Comparison of ENCODE assay signal across 7 mouse cellular contexts in genomic region chr9:74974758-74975157, GRCm38 (mm10). TPM values are rescaled to one million over a fixed set of nuclear protein-coding genes. Genes with fewer than 3 reads are reported as not detected.
DNase-seq lines count a peak whose midpoint lies in the region; ATAC-seq lines count a peak whose summit lies in the region.

No protein-coding gene starts in this region.

- ATAC-seq in embryonic facial prominence, embryonic 13.5 days (ENCODE audit: insufficient number of reproducible peaks, insufficient read depth, low FRiP score, low TSS enrichment, low read depth): no peak
- no peak for ATAC-seq in liver, embryonic 13.5 days (ENCODE audit: low read depth)
- no peak for ATAC-seq in neural tube, embryonic 15.5 days (ENCODE audit: low FRiP score)
- no peak for ATAC-seq in activated CD4-positive, CD25-positive, alpha-beta regulatory T cell, adult 4 months

- H3K27me3 ChIP-seq in embryonic facial prominence, embryonic 13.5 days: no peaks in the 10 kb centered on the region
- no peaks in the 10 kb centered on the region for H3K27me3 ChIP-seq in liver, embryonic 13.5 days
- no peaks in the 10 kb centered on the region for H3K27me3 ChIP-seq in neural tube, embryonic 15.5 days (replicated peaks)

- H3K36me3 ChIP-seq in embryonic facial prominence, embryonic 13.5 days: no peaks in the 10 kb centered on the region
- no peaks in the 10 kb centered on the region for H3K36me3 ChIP-seq in liver, embryonic 13.5 days
- no peaks in the 10 kb centered on the region for H3K36me3 ChIP-seq in neural tube, embryonic 15.5 days

- H3K4me3 ChIP-seq in embryonic facial prominence, embryonic 13.5 days: no peak overlapping the region
- no peak overlapping the region for H3K4me3 ChIP-seq in liver, embryonic 13.5 days (replicated peaks)
- H3K4me3 ChIP-seq in neural tube, embryonic 15.5 days (replicated peaks): 0 out of 2 replicates have a peak overlapping the region, but pooled peaks have one; percentile 3

- WGBS in embryonic facial prominence, embryonic 13.5 days: 6% methylated on average over 11 of the region's 11 CpGs
- 26% methylated on average over 11 of the region's 11 CpGs for WGBS in liver, embryonic 13.5 days (ENCODE audit: insufficient replicate concordance)
- WGBS in neural tube, embryonic 15.5 days: 3% methylated on average over 11 of the region's 11 CpGs

- H3K4me2 ChIP-seq in embryonic facial prominence, embryonic 13.5 days: peak overlapping the region; percentile 63
- H3K4me2 ChIP-seq in liver, embryonic 13.5 days: peak overlapping the region; percentile 4; the same call in 1 of the 2 replicates
- H3K4me2 ChIP-seq in neural tube, embryonic 15.5 days: peak overlapping the region; percentile 62

- intact Hi-C loops in heart, postnatal 14 days (cut with DNase I): loop anchor here (10.0 kb wide), 1 partner anchor 430 kb away; no protein-coding TSS in a partner anchor

- H3K27ac ChIP-seq in embryonic facial prominence, embryonic 13.5 days: peak overlapping the region; percentile 48; the same call in 1 of the 2 replicates
- H3K27ac ChIP-seq in liver, embryonic 13.5 days: no peak overlapping the region
- H3K27ac ChIP-seq in neural tube, embryonic 15.5 days (replicated peaks): peak overlapping the region; percentile 95

- H3K9me3 ChIP-seq in embryonic facial prominence, embryonic 13.5 days: no peaks in the 10 kb centered on the region
- no peaks in the 10 kb centered on the region for H3K9me3 ChIP-seq in liver, embryonic 13.5 days (replicated peaks)
- H3K9me3 ChIP-seq in neural tube, embryonic 15.5 days (replicated peaks): no peaks in the 10 kb centered on the region

- DNase-seq in urinary bladder, postnatal 14 days (ENCODE audit: low spot score): peak; percentile 22
- DNase-seq in urinary bladder, postnatal 4 days (ENCODE audit: low spot score in 2 of 2): no peak
- DNase-seq in heart, postnatal 14 days: peak; percentile 43 to 53
- no peak for DNase-seq in liver, embryonic 13.5 days

- peaks cover 22% of the 10 kb centered on the region for H3K4me1 ChIP-seq in embryonic facial prominence, embryonic 13.5 days
- peaks cover 21% of the 10 kb centered on the region for H3K4me1 ChIP-seq in liver, embryonic 13.5 days (replicated peaks)
- H3K4me1 ChIP-seq in neural tube, embryonic 15.5 days: peaks cover 46% of the 10 kb centered on the region

- H3K9ac ChIP-seq in embryonic facial prominence, embryonic 13.5 days: peak overlapping the region; percentile 52; the same call in 1 of the 2 replicates
- H3K9ac ChIP-seq in liver, embryonic 13.5 days: no peak overlapping the region
- H3K9ac ChIP-seq in neural tube, embryonic 15.5 days (replicated peaks): peak overlapping the region; percentile 28; the same call in 1 of the 2 replicates

RNA-seq across cellular contexts. Expression of gene Fam214a, which starts 22.1 kb away (rescaled TPM):
- polyA plus RNA-seq in embryonic facial prominence, embryonic 13.5 days (2015; fragmentation: Nextera tagmentation; extraction: Ambion mirVana): 13.8 and 15.1 TPM in 2 replicates
- total RNA-seq in heart, postnatal 14 days (2021): 10 to 100 TPM; 26.7 to 36.3 TPM
- polyA plus RNA-seq in liver, embryonic 13.5 days (2015; fragmentation: Nextera tagmentation; extraction: Ambion mirVana): 1.4 and 1.6 TPM in 2 replicates
- 17.3 and 19.2 TPM in 2 replicates for polyA plus RNA-seq in neural tube, embryonic 15.5 days (2015; fragmentation: Nextera tagmentation; extraction: Ambion mirVana)
- 10 to 100 TPM; 26.7 to 27.3 TPM for polyA plus RNA-seq in activated CD4-positive, CD25-positive, alpha-beta regulatory T cell, adult 4 months (2017; shearing (Covaris generic))

Comparison
In these comparisons a context has a peak if more than half of its experiments do, and no peak if none do; other contexts are left out.
1. DNase-seq: peak in urinary bladder, postnatal 14 days (single experiment) and heart, postnatal 14 days (2 of 2); none in urinary bladder, postnatal 4 days (0 of 2) and liver, embryonic 13.5 days (single experiment).
2. H3K4me2 ChIP-seq: peak in every context shown above with its lines; median percentile 63 in embryonic facial prominence, embryonic 13.5 days; 62 in neural tube, embryonic 15.5 days; 4 in liver, embryonic 13.5 days.